Comparison of ENCODE assay signal across 26 mouse cellular contexts in genomic region chr4:126540487-126541071, GRCm38 (mm10). TPM values are rescaled to one million over a fixed set of nuclear protein-coding genes. Genes with fewer than 3 reads are reported as not detected.
DNase-seq lines count a peak whose midpoint lies in the region; ATAC-seq and TF ChIP-seq lines count a peak whose summit lies in the region.
"Had no signal": no experiment of that assay in that cellular context is flagged by ENCODE, and none has a peak within 500 bp of the region (broad histone marks: within the 10 kb centered on the region; RNA-seq: fewer than 3 reads in every experiment).

No protein-coding gene starts in this region.

- no peak for TF ChIP-seq POLR2A in spleen, adult 2 months (IDR thresholded peaks at IDR 0.05; ENCODE audit: low read depth, low read length)

- peak; percentile 40 to 48; a peak in 3 of 4 replicates for ATAC-seq in hematopoietic stem cell, adult 5-6 weeks (replicated peaks in 1 of 2; ENCODE audit: insufficient read depth in 1 of 2, low FRiP score in 2 of 2, low TSS enrichment in 1 of 2, low read depth in 1 of 2, poor library complexity in 2 of 2, severe bottlenecking in 2 of 2)
- ATAC-seq: forebrain, embryonic 15.5 days; hindbrain, embryonic 16.5 days; intestine, embryonic 15.5 days; liver, embryonic 12.5 days; midbrain, embryonic 15.5 days had no signal

- no peak overlapping the region for H3K4me3 ChIP-seq in spleen, adult 2 months (ENCODE audit: extremely low read depth, insufficient read depth, insufficient read length)
- H3K4me3 ChIP-seq: embryonic facial prominence, embryonic 15.5 days; forebrain, embryonic 15.5 days; heart, embryonic 15.5 days; hindbrain, embryonic 10.5 days; intestine, embryonic 15.5 days; layer of hippocampus, adult 2 months; limb, embryonic 12.5 days; liver, embryonic 12.5 days; midbrain, embryonic 15.5 days; myocyte; neural tube, embryonic 13.5 days had no signal

- peak in 1 of 2 experiments; percentile 50 for DNase-seq in spleen, adult 2 months (ENCODE audit: low read depth in 1 of 2, low spot score in 2 of 2)
- no peak for DNase-seq in spleen, postnatal 10 days (ENCODE audit: low spot score in 2 of 2)
- peak; percentile 25 for DNase-seq in ZHBTc4 (ENCODE audit: low read depth, low spot score)
- DNase-seq in splenic B cell, adult 2 months (ENCODE audit: low read depth, low spot score) = peak; percentile 79
- DNase-seq in frontal cortex, adult 2 months (ENCODE audit: extremely low spot score in 1 of 2, low spot score in 1 of 2) = no peak
- DNase-seq in thymus, postnatal 36 days = no peak
- no peak for DNase-seq in retina, postnatal 1 day
- DNase-seq: cerebellum, adult 8-10 months; gastrocnemius, postnatal 25 days; kidney, postnatal 25 days; lung, adult 2 months; lung, postnatal 14 days; thymus, postnatal 25 days had no signal

- no peaks in the 10 kb centered on the region for H3K36me3 ChIP-seq in spleen, adult 2 months (ENCODE audit: control insufficient read depth, insufficient read depth, low read length)
- no peaks in the 10 kb centered on the region for H3K36me3 ChIP-seq in splenic B cell, adult 2 months (ENCODE audit: control insufficient read depth, insufficient read depth, low read length, poor library complexity, severe bottlenecking)
- H3K36me3 ChIP-seq: embryonic facial prominence, embryonic 15.5 days; forebrain, embryonic 15.5 days; heart, embryonic 15.5 days; hindbrain, embryonic 10.5 days; intestine, embryonic 15.5 days; limb, embryonic 12.5 days; liver, embryonic 12.5 days; midbrain, embryonic 15.5 days; neural tube, embryonic 13.5 days had no signal

- peaks cover 7% of the 10 kb centered on the region; the same call in 1 of the 2 replicates for H3K4me1 ChIP-seq in spleen, adult 2 months (ENCODE audit: control insufficient read depth, insufficient read depth, insufficient read length)
- H3K4me1 ChIP-seq: forebrain, embryonic 15.5 days; heart, embryonic 15.5 days; hindbrain, embryonic 10.5 days; intestine, embryonic 15.5 days; limb, embryonic 12.5 days; liver, embryonic 12.5 days; midbrain, embryonic 15.5 days; neural tube, embryonic 13.5 days had no signal

- H3K27ac ChIP-seq in spleen, adult 2 months (ENCODE audit: insufficient read depth, low read length) = peak overlapping the region; percentile 45; the same call in 1 of the 2 replicates
- H3K27ac ChIP-seq: embryonic facial prominence, embryonic 15.5 days; forebrain, embryonic 15.5 days; heart, embryonic 15.5 days; hindbrain, embryonic 10.5 days; intestine, embryonic 15.5 days; layer of hippocampus, adult 2 months; limb, embryonic 12.5 days; liver, embryonic 12.5 days; midbrain, embryonic 15.5 days; neural tube, embryonic 13.5 days had no signal

- WGBS in spleen, adult 2 months = 25% methylated on average over 3 of the region's 3 CpGs

- no peak for TF ChIP-seq CTCF in spleen, adult 2 months (IDR thresholded peaks at IDR 0.05; ENCODE audit: extremely low read depth, insufficient read depth, insufficient read length, insufficient replicate concordance)

- no peaks in the 10 kb centered on the region for H3K27me3 ChIP-seq in spleen, adult 2 months (ENCODE audit: control insufficient read depth, insufficient read depth, low read length)
- no peaks in the 10 kb centered on the region for H3K27me3 ChIP-seq in splenic B cell, adult 2 months (ENCODE audit: control insufficient read depth, insufficient read depth, low read length, poor library complexity, severe bottlenecking)
- H3K27me3 ChIP-seq: embryonic facial prominence, embryonic 15.5 days; forebrain, embryonic 15.5 days; intestine, embryonic 15.5 days; midbrain, embryonic 15.5 days; neural tube, embryonic 13.5 days had no signal

RNA-seq across cellular contexts. Expression of gene Ago4, which starts 7.3 kb away (rescaled TPM):
- 1.0 TPM in 2 replicates for polyA plus RNA-seq in spleen, adult 2 months (2012; rRNA removed)
- 6.3 and 9.4 TPM in 2 replicates for total RNA-seq in hematopoietic stem cell, adult 5-6 weeks (2017)
- polyA plus RNA-seq in frontal cortex, adult 2 months (2012; rRNA removed) = 6.4 and 6.8 TPM in 2 replicates

RNA-seq across cellular contexts. Expression of gene Clspn, which starts 16.2 kb away (rescaled TPM):
- polyA plus RNA-seq in spleen, adult 2 months (2012; rRNA removed) = 0.88 and 1.1 TPM in 2 replicates
- total RNA-seq in hematopoietic stem cell, adult 5-6 weeks (2017) = 80.7 and 94.8 TPM in 2 replicates
- 0.50 and 1.2 TPM in 2 replicates for polyA plus RNA-seq in frontal cortex, adult 2 months (2012; rRNA removed)

Comparison
In these comparisons a context has a peak if more than half of its experiments do, and no peak if none do; other contexts are left out.
1. DNase-seq: peak in ZHBTc4 (single experiment) and splenic B cell, adult 2 months (single experiment); none in spleen, postnatal 10 days (0 of 2), frontal cortex, adult 2 months (0 of 2), thymus, postnatal 36 days (0 of 2) and retina, postnatal 1 day (single experiment).